8 mouse cellular contexts compared by ENCODE assay signal in the genomic region with DNA sequence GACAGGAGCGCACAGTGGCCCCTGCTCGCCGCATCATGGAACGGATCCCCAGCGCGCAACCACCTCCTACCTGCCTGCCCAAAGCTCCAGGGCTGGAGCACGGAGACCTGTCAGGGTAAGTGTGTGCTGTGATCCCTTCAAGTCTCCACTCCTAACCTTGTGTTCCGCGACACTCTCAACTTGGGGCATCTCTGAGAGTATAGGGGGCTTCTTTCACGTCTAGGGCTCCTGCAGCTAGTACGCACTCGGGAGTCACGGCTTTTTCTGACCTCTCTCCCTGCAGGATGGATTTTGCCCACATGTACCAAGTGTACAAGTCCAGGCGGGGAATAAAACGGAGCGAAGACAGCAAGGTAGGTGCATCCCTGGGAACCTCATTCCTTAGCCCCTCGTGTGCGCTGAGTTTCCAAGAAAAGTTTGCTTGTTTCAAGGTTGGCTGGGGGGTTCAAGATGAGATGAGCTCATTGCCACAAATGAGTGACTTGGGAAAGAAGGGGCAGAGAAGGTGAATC. TPM values are rescaled to one million over a fixed set of nuclear protein-coding genes. Genes with fewer than 3 reads are reported as not detected.
DNase-seq lines count a peak whose midpoint lies in the region; ATAC-seq and TF ChIP-seq lines count a peak whose summit lies in the region.

No protein-coding gene starts in this region.

- peak overlapping the region; percentile 90 for H3K4me2 ChIP-seq in hindbrain, postnatal 0 days (ENCODE audit: low read depth, low read length)
- peak overlapping the region; percentile 99 for H3K4me2 ChIP-seq in midbrain, embryonic 15.5 days

- no peaks in the 10 kb centered on the region; the same call in 1 of the 2 replicates for H3K36me3 ChIP-seq in embryonic facial prominence, embryonic 10.5 days (replicated peaks)
- no peaks in the 10 kb centered on the region; the same call in 1 of the 2 replicates for H3K36me3 ChIP-seq in hindbrain, postnatal 0 days (ENCODE audit: insufficient read depth, low read length)
- H3K36me3 ChIP-seq in midbrain, embryonic 15.5 days (replicated peaks): no peaks in the 10 kb centered on the region

- H3K4me1 ChIP-seq in embryonic facial prominence, embryonic 10.5 days: peaks cover 36% of the 10 kb centered on the region
- H3K4me1 ChIP-seq in hindbrain, postnatal 0 days (ENCODE audit: insufficient read depth, low read length): peaks cover 6% of the 10 kb centered on the region; the same call in 1 of the 2 replicates
- peaks cover 22% of the 10 kb centered on the region for H3K4me1 ChIP-seq in midbrain, embryonic 15.5 days

- H3K9ac ChIP-seq in hindbrain, postnatal 0 days (replicated peaks; ENCODE audit: low read length): peak overlapping the region; percentile 74
- peak overlapping the region; percentile 76 for H3K9ac ChIP-seq in midbrain, embryonic 15.5 days

- H3K4me3 ChIP-seq in left cerebral cortex, adult 2 months: peak overlapping the region; percentile 86
- peak overlapping the region; percentile 75 for H3K4me3 ChIP-seq in embryonic facial prominence, embryonic 10.5 days
- H3K4me3 ChIP-seq in hindbrain, postnatal 0 days (ENCODE audit: low read length): peak overlapping the region; percentile 50
- peak overlapping the region; percentile 67 for H3K4me3 ChIP-seq in midbrain, embryonic 15.5 days

- 1% methylated on average over 18 of the region's 18 CpGs for WGBS in embryonic facial prominence, embryonic 10.5 days
- WGBS in hindbrain, postnatal 0 days: under 1% methylated on average over 18 of the region's 18 CpGs
- WGBS in midbrain, embryonic 15.5 days: 1% methylated on average over 18 of the region's 18 CpGs

- H3K9me3 ChIP-seq in embryonic facial prominence, embryonic 10.5 days: no peaks in the 10 kb centered on the region
- no peaks in the 10 kb centered on the region for H3K9me3 ChIP-seq in hindbrain, postnatal 0 days (ENCODE audit: low read length)
- H3K9me3 ChIP-seq in midbrain, embryonic 15.5 days: no peaks in the 10 kb centered on the region

- peaks cover 81% of the 10 kb centered on the region for H3K27me3 ChIP-seq in embryonic facial prominence, embryonic 10.5 days (replicated peaks; ENCODE audit: low read depth, poor library complexity, severe bottlenecking)
- H3K27me3 ChIP-seq in hindbrain, postnatal 0 days (ENCODE audit: insufficient read depth, low read length): no peaks in the 10 kb centered on the region
- peaks cover 19% of the 10 kb centered on the region for H3K27me3 ChIP-seq in midbrain, embryonic 15.5 days (replicated peaks)

- no peak for ATAC-seq in hindbrain, postnatal 0 days
- ATAC-seq in midbrain, embryonic 15.5 days (replicated peaks): peak; percentile 12; the same call in 1 of the 2 replicates
- ATAC-seq in granulocyte monocyte progenitor cell, adult 5-6 weeks (replicated peaks; ENCODE audit: poor library complexity, severe bottlenecking): no peak; the same call in 1 of the 2 replicates

- DNase-seq in left cerebral cortex, adult 2 months (ENCODE audit: extremely low spot score in 1 of 2, low spot score in 2 of 2): no peak
- no peak for DNase-seq in left cerebral cortex, postnatal 25 days (ENCODE audit: low spot score in 2 of 2)
- DNase-seq in embryonic facial prominence, embryonic 10.5 days (ENCODE audit: low spot score): no peak
- no peak for DNase-seq in hindbrain, postnatal 0 days (ENCODE audit: low spot score)
- DNase-seq in left cerebral cortex, postnatal 4 days: no peak
- no peak for DNase-seq in urinary bladder, postnatal 14 days (ENCODE audit: low spot score)

- no peak for TF ChIP-seq CTCF in left cerebral cortex, adult 2 months (IDR thresholded peaks at IDR 0.05)
- TF ChIP-seq CTCF in hindbrain, postnatal 0 days (IDR thresholded peaks at IDR 0.05; ENCODE audit: low read depth): no peak

- peak overlapping the region; percentile 98 for H3K27ac ChIP-seq in left cerebral cortex, adult 2 months
- H3K27ac ChIP-seq in embryonic facial prominence, embryonic 10.5 days (replicated peaks): peak overlapping the region; percentile 88; the same call in 1 of the 2 replicates
- H3K27ac ChIP-seq in hindbrain, postnatal 0 days: peak overlapping the region; percentile 94
- H3K27ac ChIP-seq in midbrain, embryonic 15.5 days: peak overlapping the region; percentile 89

- intact Hi-C loops in left cerebral cortex, adult 2 months (cut with DNase I): loop anchor here (1.0 to 5.0 kb wide), 8 partner anchors 48 to 235 kb away; no protein-coding TSS in a partner anchor
- intact Hi-C loops in left cerebral cortex, postnatal 25 days (cut with DNase I): loop anchor here (1.0 to 2.0 kb wide), 6 partner anchors 48 to 207 kb away; no protein-coding TSS in a partner anchor
- intact Hi-C loops in left cerebral cortex, postnatal 4 days (cut with DNase I): loop anchor here (5.0 kb wide), 2 partner anchors 51 to 244 kb away; no protein-coding TSS in a partner anchor

RNA-seq across cellular contexts. Expression of gene Bhlhe40, which starts 0.5 kb away (rescaled TPM):
- 100 to 1,000 TPM; 127 to 159 TPM for total RNA-seq in left cerebral cortex, adult 2 months (2021)
- 100 to 1,000 TPM in 1 of 2 experiments, 10 to 100 TPM in 1; 78.2 to 102 TPM for total RNA-seq in left cerebral cortex, postnatal 25 days (2021)
- 1.3 and 1.4 TPM in 2 replicates for polyA plus RNA-seq in embryonic facial prominence, embryonic 10.5 days (2016; fragmentation: Nextera tagmentation; extraction: Ambion mirVana)
- 3.8 and 7.7 TPM in 2 replicates for total RNA-seq in hindbrain, postnatal 0 days (2014; rRNA removed)
- polyA plus RNA-seq in hindbrain, postnatal 0 days (2015; fragmentation: Nextera tagmentation; extraction: Ambion mirVana): 6.0 and 6.4 TPM in 2 replicates
- 5.3 TPM in 2 replicates for polyA plus RNA-seq in midbrain, embryonic 15.5 days (2015; fragmentation: Nextera tagmentation; extraction: Ambion mirVana)
- total RNA-seq in left cerebral cortex, postnatal 4 days (2021): 10 to 100 TPM; 33.1 to 35.4 TPM
- total RNA-seq in granulocyte monocyte progenitor cell, adult 5-6 weeks (2014; fragmentation: Nextera tagmentation): 1.7 and 2.1 TPM in 2 replicates
- 3.5 and 5.9 TPM in 2 replicates for total RNA-seq in granulocyte monocyte progenitor cell, adult 5-6 weeks (2017)
